Mouse (Mus musculus) ES-E14 (cell line): ENCODE data around the gene Cbfa2t2. TPM values are rescaled to one million over a fixed set of nuclear protein-coding genes. Genes with fewer than 3 reads are reported as not detected.

Experiments
- DNase-seq: peaks from one replicate; pipeline ENCODE4 v3.0.0-alpha.2; 2013; ENCODE audit warnings: low read depth, low spot score
- H3K27ac ChIP-seq: 2 replicates; pipeline ENCODE4 v1.5.1; 2012; ENCODE audit warnings: low read depth, mild to moderate bottlenecking, low read length, moderate library complexity, mixed read lengths; ENCODE audit not compliant: poor library complexity, insufficient read depth, severe bottlenecking
- H3K36me3 ChIP-seq: 2 replicates; pipeline ENCODE4 v1.6.1; 2012; ENCODE audit warnings: mild to moderate bottlenecking, low read length, moderate library complexity, mixed read lengths; ENCODE audit not compliant: control insufficient read depth, poor library complexity, insufficient read depth, severe bottlenecking
- H3K4me1 ChIP-seq, 2 experiments: fragments of 150-350 bp in 1 of 2; sonication (generic) in 1 of 2; 2 replicates each; pipeline ENCODE4 v1.6.1; 2012; ENCODE audit warnings: low read length in 2 of 2, mild to moderate bottlenecking in 1 of 2, mixed read lengths in 1 of 2; ENCODE audit not compliant: control insufficient read depth in 2 of 2, insufficient read depth in 2 of 2, poor library complexity in 1 of 2
- H3K4me3 ChIP-seq, 2 experiments: fragments of 150-350 bp in 1 of 2; sonication (generic) in 1 of 2; 2 replicates each; pipeline ENCODE4 v1.5.1; 2012; ENCODE audit warnings: low read length in 2 of 2, low read depth in 1 of 2, mild to moderate bottlenecking in 1 of 2, mixed read lengths in 1 of 2; ENCODE audit not compliant: insufficient read depth in 1 of 2, poor library complexity in 1 of 2, severe bottlenecking in 1 of 2
- H3K9ac ChIP-seq: 2 replicates; pipeline ENCODE4 v1.6.1; 2012; ENCODE audit warnings: low read depth, mild to moderate bottlenecking, low read length, mixed read lengths; ENCODE audit not compliant: poor library complexity, insufficient read depth, severe bottlenecking
- H3K9me3 ChIP-seq: fragments of 150-350 bp; sonication (generic); 2 replicates; pipeline ENCODE4 v1.6.1; 2012; ENCODE audit warnings: low read depth, mild to moderate bottlenecking, low read length; ENCODE audit not compliant: control insufficient read depth, insufficient read depth
- CHD2 ChIP-seq: IDR thresholded peaks from 2 replicates; pipeline ENCODE4 v1.6.1; 2014; ENCODE audit warnings: mild to moderate bottlenecking, low read depth, low read length, inconsistent platforms
- HCFC1 ChIP-seq: IDR thresholded peaks from 2 replicates; pipeline ENCODE4 v1.6.1; 2012; ENCODE audit warnings: low read length, inconsistent platforms, borderline replicate concordance; ENCODE audit not compliant: insufficient read depth
- MAFK ChIP-seq: IDR thresholded peaks from 2 replicates; pipeline ENCODE4 v1.6.1; 2014; ENCODE audit warnings: mild to moderate bottlenecking, low read depth, low read length, inconsistent platforms; ENCODE audit not compliant: insufficient read depth
- ZC3H11A ChIP-seq: IDR thresholded peaks from 2 replicates; pipeline ENCODE4 v1.6.1; 2012; ENCODE audit warnings: low read depth, mild to moderate bottlenecking, inconsistent platforms, low read length, borderline replicate concordance
- ZNF384 ChIP-seq: IDR thresholded peaks from 2 replicates; pipeline ENCODE4 v1.6.1; 2012; ENCODE audit warnings: low read depth, low read length, inconsistent platforms
- in situ Hi-C, 2 experiments: fragments of 600-800 bp; cut with MboI; formaldehyde crosslinking; loops; one replicate each; pipeline ENCODE4 v1.15.1; 2025; ENCODE audit warnings: low sequenced_read_pairs in 2 of 2, inconsistent platforms in 1 of 2; ENCODE audit not compliant: unreplicated experiment in 2 of 2
- total RNA-seq: library from RNA; depleted of rRNA; stranded (reverse); fragments of 300-350 nt; gene quantifications from 2 replicates; pipeline ENCODE4 v1.2.3, GENCODE M21; 2012

The Cbfa2t2 gene
- total RNA-seq, 1 experiment, result 37.6 TPM

- DNase-seq, result no peak
- Histone ChIP-seq H3K9ac (no peak overlapping the region), H3K36me3 (peaks cover 44% of the 10 kb centered on the region), H3K9me3 (no peaks in the 10 kb centered on the region), H3K4me3 (no peak overlapping the region), H3K27ac (no peak overlapping the region), H3K4me1 (peaks cover 2 to 6% of the 10 kb centered on the region in 2 experiments; a peak in 2 of 4 replicates)
- no peak for TF ChIP-seq MAFK
- no peak for TF ChIP-seq HCFC1
- TF ChIP-seq ZNF384, result no peak
- TF ChIP-seq CHD2, result no peak
- TF ChIP-seq ZC3H11A, result no peak
- in situ Hi-C loops, result no loop called here
Observed at GRCm38 (mm10) chr2:154534704-154535270, 98.5 kb downstream of the Cbfa2t2 start.

DNA sequence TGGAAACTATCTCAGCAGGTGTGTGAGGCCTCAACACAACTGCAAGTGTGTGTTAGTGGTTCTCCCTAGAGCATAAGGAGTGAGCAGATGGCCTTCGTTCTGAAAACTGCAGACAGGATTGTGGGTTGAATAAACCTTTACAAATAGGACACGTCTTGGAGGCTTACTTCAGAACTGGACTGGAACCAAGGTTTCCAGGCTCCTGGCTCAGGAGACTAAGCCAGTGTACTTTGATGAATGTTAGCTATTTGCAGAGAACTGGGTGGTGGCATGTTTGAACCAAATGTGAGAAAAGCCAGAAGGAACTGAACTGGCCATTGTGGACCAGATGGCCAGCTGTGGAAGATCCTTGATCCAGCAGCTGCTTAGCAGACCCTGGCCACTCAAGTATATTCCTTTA, 102.0 kb downstream of the Cbfa2t2 start:
- Histone ChIP-seq H3K27ac (no peak overlapping the region), H3K9ac (no peak overlapping the region), H3K4me3 (no peak overlapping the region), H3K4me1 (peaks cover 0 to 2% of the 10 kb centered on the region in 2 experiments; a peak in 1 of 4 replicates), H3K36me3 (peaks cover 35% of the 10 kb centered on the region), H3K9me3 (no peaks in the 10 kb centered on the region)
- no peak for DNase-seq
- in situ Hi-C loops, result no loop called here
- TF ChIP-seq ZC3H11A, result no peak
- no peak for TF ChIP-seq HCFC1
- no peak for TF ChIP-seq CHD2
- TF ChIP-seq MAFK, result no peak
- TF ChIP-seq ZNF384, result no peak

DNA sequence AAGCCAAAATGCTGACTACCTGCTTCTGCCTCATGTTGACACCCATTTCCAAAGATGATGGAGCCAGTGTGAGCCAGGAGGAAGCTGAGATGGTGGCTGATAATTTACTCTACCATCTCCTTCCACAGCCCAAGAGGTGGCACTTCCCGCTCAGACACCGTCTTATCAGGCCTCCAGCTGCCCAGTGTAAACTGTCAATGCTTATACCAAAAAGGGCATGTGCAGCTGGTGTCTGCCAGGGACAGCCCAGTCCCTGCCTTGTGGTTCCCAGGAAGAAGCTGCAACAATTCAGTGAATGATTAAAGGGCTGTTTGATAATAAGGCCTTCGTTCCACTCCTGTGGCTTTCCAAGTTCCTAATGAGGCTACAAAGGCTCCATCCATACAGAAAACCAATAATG, 102.4 kb downstream of the Cbfa2t2 start:
- H3K36me3 ChIP-seq, result peaks cover 35% of the 10 kb centered on the region
- no peak overlapping the region for H3K9ac ChIP-seq
- TF ChIP-seq CHD2, result no peak
- no peak for TF ChIP-seq ZC3H11A
- no peak for TF ChIP-seq HCFC1
- no peak for TF ChIP-seq ZNF384
- TF ChIP-seq MAFK, result no peak
- no peaks in the 10 kb centered on the region for H3K9me3 ChIP-seq
- no peak overlapping the region for H3K4me3 ChIP-seq
- H3K27ac ChIP-seq, result no peak overlapping the region
- peaks cover 0 to 2% of the 10 kb centered on the region in 2 experiments; a peak in 1 of 4 replicates for H3K4me1 ChIP-seq
- DNase-seq, result no peak
- in situ Hi-C loops, result no loop called here

DNA sequence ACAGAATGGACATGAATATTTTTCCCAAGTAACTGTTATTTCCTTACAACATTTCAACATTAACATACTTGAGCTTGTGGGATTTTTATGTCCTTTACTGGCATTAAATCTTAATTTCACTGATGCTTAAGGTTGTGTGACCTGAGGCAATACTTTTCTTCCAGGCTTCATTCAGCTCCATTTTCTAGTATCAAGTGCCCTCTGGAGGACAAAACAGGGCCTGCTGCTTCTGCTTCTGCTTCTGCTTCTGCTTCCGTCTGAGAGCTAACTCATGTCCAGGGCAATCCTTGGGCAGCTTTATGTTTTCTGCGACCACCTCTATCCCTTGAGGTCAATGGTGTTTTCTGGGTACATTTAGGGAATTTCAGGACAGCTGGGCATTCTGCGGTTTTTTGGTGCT, 103.4 kb downstream of the Cbfa2t2 start:
- in situ Hi-C loops, result no loop called here
- peaks cover 0 to 2% of the 10 kb centered on the region in 2 experiments; a peak in 1 of 4 replicates for H3K4me1 ChIP-seq
- peaks cover 32% of the 10 kb centered on the region for H3K36me3 ChIP-seq
- DNase-seq, result no peak
- no peak for TF ChIP-seq HCFC1
- TF ChIP-seq ZNF384, result no peak
- TF ChIP-seq ZC3H11A, result no peak
- TF ChIP-seq MAFK, result no peak
- no peak for TF ChIP-seq CHD2
- no peak overlapping the region for H3K4me3 ChIP-seq
- H3K9me3 ChIP-seq, result no peaks in the 10 kb centered on the region
- no peak overlapping the region for H3K9ac ChIP-seq
- no peak overlapping the region for H3K27ac ChIP-seq
